In the genomic region with DNA sequence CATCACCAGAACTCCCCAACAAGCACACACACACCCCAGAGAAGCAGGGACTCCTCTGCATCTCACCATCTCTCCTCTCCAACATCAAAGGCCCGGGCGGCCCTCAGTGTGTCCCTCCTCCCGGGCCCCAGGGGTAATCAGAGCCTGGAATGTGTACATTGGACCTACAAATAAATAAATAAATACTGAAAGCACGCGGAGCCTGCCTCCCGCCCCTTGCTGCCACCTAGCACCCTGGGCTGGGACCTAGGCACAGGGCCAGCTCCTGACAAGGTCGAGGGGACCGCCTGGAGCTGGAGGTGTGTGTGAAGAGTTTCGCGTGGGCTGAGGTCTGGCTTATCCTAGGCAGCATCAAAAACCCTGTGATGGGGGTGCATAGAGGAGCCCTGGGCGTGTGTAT, we compare ENCODE assay signal across 31 mouse cellular contexts. TPM values are rescaled to one million over a fixed set of nuclear protein-coding genes. Genes with fewer than 3 reads are reported as not detected.
DNase-seq lines count a peak whose midpoint lies in the region; ATAC-seq and TF ChIP-seq lines count a peak whose summit lies in the region.
"Had no signal": no experiment of that assay in that cellular context is flagged by ENCODE, and none has a peak within 500 bp of the region (broad histone marks: within the 10 kb centered on the region; RNA-seq: fewer than 3 reads in every experiment).

No protein-coding gene starts in this region.

- TF ChIP-seq EP300 in liver, postnatal 0 days (IDR thresholded peaks at IDR 0.05; ENCODE audit: low read depth): no peak

- H3K9ac ChIP-seq in kidney, embryonic 15.5 days: no peak overlapping the region
- no peak overlapping the region for H3K9ac ChIP-seq in liver, postnatal 0 days (replicated peaks)
- no peak overlapping the region for H3K9ac ChIP-seq in liver, embryonic 12.5 days
- H3K9ac ChIP-seq: embryonic facial prominence, embryonic 12.5 days; forebrain, embryonic 15.5 days; heart, embryonic 15.5 days; hindbrain, embryonic 13.5 days; limb, embryonic 15.5 days; stomach, embryonic 15.5 days had no signal

- ATAC-seq in kidney, embryonic 15.5 days (replicated peaks; ENCODE audit: low FRiP score): no peak; the same call in 1 of the 2 replicates
- peak; percentile 36; the same call in 1 of the 2 replicates for ATAC-seq in liver, postnatal 0 days
- ATAC-seq in liver, embryonic 12.5 days: no peak; the same call in 1 of the 2 replicates
- ATAC-seq: forebrain, embryonic 15.5 days; midbrain, embryonic 16.5 days had no signal

- no peak overlapping the region for H3K4me3 ChIP-seq in kidney, embryonic 15.5 days (replicated peaks)
- no peak overlapping the region for H3K4me3 ChIP-seq in liver, postnatal 0 days (ENCODE audit: low read depth, low read length)
- no peak overlapping the region for H3K4me3 ChIP-seq in liver, embryonic 12.5 days
- no peak overlapping the region for H3K4me3 ChIP-seq in embryonic facial prominence, embryonic 10.5 days
- H3K4me3 ChIP-seq in forebrain, embryonic 10.5 days: no peak overlapping the region
- H3K4me3 ChIP-seq: embryonic facial prominence, embryonic 12.5 days; forebrain, embryonic 15.5 days; heart, adult 2 months; heart, embryonic 15.5 days; hindbrain, embryonic 13.5 days; limb, embryonic 15.5 days; stomach, embryonic 15.5 days had no signal

- H3K9me3 ChIP-seq in kidney, embryonic 15.5 days (replicated peaks): no peaks in the 10 kb centered on the region
- H3K9me3 ChIP-seq in liver, postnatal 0 days (ENCODE audit: low read length): no peaks in the 10 kb centered on the region
- H3K9me3 ChIP-seq in liver, embryonic 12.5 days (replicated peaks): no peaks in the 10 kb centered on the region
- no peaks in the 10 kb centered on the region for H3K9me3 ChIP-seq in embryonic facial prominence, embryonic 10.5 days
- H3K9me3 ChIP-seq in forebrain, embryonic 10.5 days: no peaks in the 10 kb centered on the region
- H3K9me3 ChIP-seq: embryonic facial prominence, embryonic 12.5 days; forebrain, embryonic 15.5 days; heart, embryonic 15.5 days; hindbrain, embryonic 13.5 days; limb, embryonic 15.5 days; stomach, embryonic 15.5 days had no signal

- H3K27me3 ChIP-seq in kidney, embryonic 15.5 days: peaks cover 27% of the 10 kb centered on the region; the same call in 1 of the 2 replicates
- peaks cover 10% of the 10 kb centered on the region; the same call in 1 of the 2 replicates for H3K27me3 ChIP-seq in liver, postnatal 0 days (ENCODE audit: insufficient read depth, low read length)
- peaks cover 78% of the 10 kb centered on the region for H3K27me3 ChIP-seq in liver, embryonic 12.5 days (replicated peaks)
- H3K27me3 ChIP-seq in embryonic facial prominence, embryonic 10.5 days (replicated peaks; ENCODE audit: low read depth, poor library complexity, severe bottlenecking): peaks cover 60% of the 10 kb centered on the region
- H3K27me3 ChIP-seq in forebrain, embryonic 10.5 days (ENCODE audit: poor library complexity, severe bottlenecking): peaks cover 41% of the 10 kb centered on the region
- H3K27me3 ChIP-seq: forebrain, embryonic 15.5 days had no signal

- H3K4me1 ChIP-seq in kidney, embryonic 15.5 days: peaks cover 41% of the 10 kb centered on the region
- H3K4me1 ChIP-seq in liver, postnatal 0 days (ENCODE audit: insufficient read depth): no peaks in the 10 kb centered on the region; the same call in 1 of the 2 replicates
- H3K4me1 ChIP-seq in liver, embryonic 12.5 days: no peaks in the 10 kb centered on the region
- H3K4me1 ChIP-seq in embryonic facial prominence, embryonic 10.5 days: peaks cover 58% of the 10 kb centered on the region
- H3K4me1 ChIP-seq in forebrain, embryonic 10.5 days: peaks cover 55% of the 10 kb centered on the region

- DNase-seq in adrenal gland, postnatal 14 days: peak; percentile 17
- DNase-seq in adrenal gland, postnatal 4 days (ENCODE audit: low spot score in 2 of 2): no peak
- peak; percentile 57 for DNase-seq in kidney, postnatal 10 days
- DNase-seq in liver, postnatal 0 days: peak; percentile 25
- DNase-seq in embryonic facial prominence, embryonic 10.5 days (ENCODE audit: low spot score): no peak
- DNase-seq in forebrain, embryonic 10.5 days (ENCODE audit: extremely low spot score, low spot score): no peak
- DNase-seq: adrenal gland, adult 8-10 months; cerebellum, adult 11 months; cerebellum, adult 9-10 months; cerebellum, postnatal 36 days; gastrocnemius, postnatal 36 days; heart, adult 2 months; heart, postnatal 4 days; kidney, adult 8-10 months; layer of hippocampus, postnatal 36 days; left cerebral cortex, postnatal 4 days; lung, adult 2 months; right cerebral cortex, postnatal 25 days had no signal

- TF ChIP-seq CTCF in liver, postnatal 0 days (IDR thresholded peaks at IDR 0.05; ENCODE audit: low read depth): no peak

- H3K36me3 ChIP-seq in kidney, embryonic 15.5 days: no peaks in the 10 kb centered on the region
- H3K36me3 ChIP-seq in liver, postnatal 0 days (replicated peaks; ENCODE audit: insufficient read depth, low read length): no peaks in the 10 kb centered on the region
- no peaks in the 10 kb centered on the region for H3K36me3 ChIP-seq in liver, embryonic 12.5 days
- no peaks in the 10 kb centered on the region for H3K36me3 ChIP-seq in embryonic facial prominence, embryonic 10.5 days (replicated peaks)
- H3K36me3 ChIP-seq in forebrain, embryonic 10.5 days (replicated peaks): no peaks in the 10 kb centered on the region
- H3K36me3 ChIP-seq: embryonic facial prominence, embryonic 12.5 days; forebrain, embryonic 15.5 days; heart, embryonic 15.5 days; hindbrain, embryonic 13.5 days; limb, embryonic 15.5 days; stomach, embryonic 15.5 days had no signal

- 34% methylated on average over 11 of the region's 11 CpGs for whole genome bisulfite sequencing in kidney, embryonic 15.5 days
- 29% methylated on average over 8 of the region's 11 CpGs for WGBS in liver, postnatal 0 days (ENCODE audit: insufficient replicate concordance)
- WGBS in liver, embryonic 12.5 days (ENCODE audit: insufficient replicate concordance): 39% methylated on average over 11 of the region's 11 CpGs
- WGBS in embryonic facial prominence, embryonic 10.5 days: 63% methylated on average over 11 of the region's 11 CpGs
- WGBS in forebrain, embryonic 10.5 days: 80% methylated on average over 11 of the region's 11 CpGs

- H3K27ac ChIP-seq in kidney, embryonic 15.5 days: no peak overlapping the region
- H3K27ac ChIP-seq in liver, postnatal 0 days (ENCODE audit: low read depth): no peak overlapping the region
- H3K27ac ChIP-seq in liver, embryonic 12.5 days: no peak overlapping the region
- peak overlapping the region; percentile 35; the same call in 1 of the 2 replicates for H3K27ac ChIP-seq in embryonic facial prominence, embryonic 10.5 days (replicated peaks)
- no peak overlapping the region for H3K27ac ChIP-seq in forebrain, embryonic 10.5 days
- H3K27ac ChIP-seq: embryonic facial prominence, embryonic 12.5 days; forebrain, embryonic 15.5 days; heart, adult 2 months; heart, embryonic 15.5 days; hindbrain, embryonic 13.5 days; limb, embryonic 15.5 days; stomach, embryonic 15.5 days had no signal

- H3K4me2 ChIP-seq in kidney, embryonic 15.5 days: no peak overlapping the region
- no peak overlapping the region for H3K4me2 ChIP-seq in liver, postnatal 0 days (ENCODE audit: low read depth, low read length)
- H3K4me2 ChIP-seq in liver, embryonic 12.5 days: no peak overlapping the region
- H3K4me2 ChIP-seq: embryonic facial prominence, embryonic 12.5 days; forebrain, embryonic 15.5 days; heart, embryonic 15.5 days; hindbrain, embryonic 13.5 days; limb, embryonic 15.5 days; stomach, embryonic 15.5 days had no signal

RNA-seq across cellular contexts. Expression of a gene that starts 43.8 kb away (rescaled TPM):
- not detected in 2 replicates for total RNA-seq in adrenal gland, postnatal 14 days (2021)
- total RNA-seq in adrenal gland, postnatal 4 days (2021): under 1 TPM; 0.31 to 0.53 TPM
- not detected in 2 replicates for polyA plus RNA-seq in kidney, embryonic 15.5 days (2015; fragmentation: Nextera tagmentation; extraction: Ambion mirVana)
- 0.08 and 0.17 TPM in 2 replicates for polyA plus RNA-seq in liver, postnatal 0 days (2015; fragmentation: Nextera tagmentation; extraction: Ambion mirVana)
- polyA plus RNA-seq in liver, embryonic 12.5 days (2016; fragmentation: Nextera tagmentation; extraction: Ambion mirVana): 0.06 TPM in 1 of 2 replicates, not detected in the other
- polyA plus RNA-seq in embryonic facial prominence, embryonic 10.5 days (2016; fragmentation: Nextera tagmentation; extraction: Ambion mirVana): 3.6 and 4.3 TPM in 2 replicates
- polyA plus RNA-seq in forebrain, embryonic 10.5 days (2016; fragmentation: Nextera tagmentation; extraction: Ambion mirVana): 0.21 and 0.26 TPM in 2 replicates
- total RNA-seq: gastrocnemius, adult 18-20 months; gastrocnemius, postnatal 36 days; heart, adult 2 months; heart, postnatal 4 days; layer of hippocampus, postnatal 36 days; neutrophil, adult 5-6 weeks had no signal
- polyA plus RNA-seq: forebrain, embryonic 15.5 days; frontal cortex, adult 2 months; hindbrain, embryonic 13.5 days; large intestine, adult 2 months had no signal

Comparison
In these comparisons a context has a peak if more than half of its experiments do, and no peak if none do; other contexts are left out.
1. DNase-seq: peak in adrenal gland, postnatal 14 days (single experiment), kidney, postnatal 10 days (single experiment) and liver, postnatal 0 days (single experiment); none in adrenal gland, postnatal 4 days (0 of 2), embryonic facial prominence, embryonic 10.5 days (single experiment) and forebrain, embryonic 10.5 days (single experiment).